Mouse (Mus musculus): ENCODE data around the gene Aak1. TPM values are rescaled to one million over a fixed set of nuclear protein-coding genes. Genes with fewer than 3 reads are reported as not detected.

The Aak1 gene
- 2.5 and 2.6 TPM in 2 replicates for polyA plus RNA-seq (2012; rRNA removed)

GRCm38 (mm10) chr6:86848915-86849644, at the start of gene Aak1:
Gene Aak1 (plus strand): TSS chr6:86849517.

GRCm38 (mm10) chr6:87008887-87009286, 159.6 kb downstream of the Aak1 start, which contains the start of gene Nfu1:
Gene Nfu1 (plus strand): TSS chr6:87009236.

GRCm38 (mm10) chr6:87042337-87043130, 193.2 kb downstream of the Aak1 start, which contains the start of gene Gfpt1:
Gene Gfpt1 (plus strand): TSS chr6:87042846.

Other genes starting within 250 kb of the Aak1 start
- 11.0 and 12.9 TPM in 2 replicates for gene Asprv1, start 221.4 kb upstream of the Aak1 start, polyA plus RNA-seq (2012; rRNA removed)
- gene Mxd1, start 180.4 kb upstream of the Aak1 start, polyA plus RNA-seq (2012; rRNA removed): 21.2 and 22.5 TPM in 2 replicates
- gene Snrnp27, start 165.0 kb upstream of the Aak1 start, polyA plus RNA-seq (2012; rRNA removed): 20.3 and 21.0 TPM in 2 replicates
- 4.5 and 5.1 TPM in 2 replicates for gene Gmcl1, start 116.1 kb upstream of the Aak1 start, polyA plus RNA-seq (2012; rRNA removed)
- 30.7 and 31.2 TPM in 2 replicates for gene Anxa4, start 55.9 kb upstream of the Aak1 start, polyA plus RNA-seq (2012; rRNA removed)
- gene Nfu1, start 159.7 kb downstream of the Aak1 start, polyA plus RNA-seq (2012; rRNA removed): 64.1 and 87.3 TPM in 2 replicates
- 7.0 and 8.5 TPM in 2 replicates for gene Gfpt1, start 193.3 kb downstream of the Aak1 start, polyA plus RNA-seq (2012; rRNA removed)

Data from liver, embryonic 18 days (tissue).